Mouse (Mus musculus) mouse trophoblast stem cell (cell line): ENCODE results near the gene Sfxn5.

Experiments used
- in situ Hi-C, 2 experiments: fragments of 300-500 bp; cut with MseI, MboI; formaldehyde crosslinking; loops; 2 replicates in 1 of 2; 3 replicates in 1 of 2; pipeline ENCODE4 v1.15.1; 2025

The Sfxn5 gene

DNA sequence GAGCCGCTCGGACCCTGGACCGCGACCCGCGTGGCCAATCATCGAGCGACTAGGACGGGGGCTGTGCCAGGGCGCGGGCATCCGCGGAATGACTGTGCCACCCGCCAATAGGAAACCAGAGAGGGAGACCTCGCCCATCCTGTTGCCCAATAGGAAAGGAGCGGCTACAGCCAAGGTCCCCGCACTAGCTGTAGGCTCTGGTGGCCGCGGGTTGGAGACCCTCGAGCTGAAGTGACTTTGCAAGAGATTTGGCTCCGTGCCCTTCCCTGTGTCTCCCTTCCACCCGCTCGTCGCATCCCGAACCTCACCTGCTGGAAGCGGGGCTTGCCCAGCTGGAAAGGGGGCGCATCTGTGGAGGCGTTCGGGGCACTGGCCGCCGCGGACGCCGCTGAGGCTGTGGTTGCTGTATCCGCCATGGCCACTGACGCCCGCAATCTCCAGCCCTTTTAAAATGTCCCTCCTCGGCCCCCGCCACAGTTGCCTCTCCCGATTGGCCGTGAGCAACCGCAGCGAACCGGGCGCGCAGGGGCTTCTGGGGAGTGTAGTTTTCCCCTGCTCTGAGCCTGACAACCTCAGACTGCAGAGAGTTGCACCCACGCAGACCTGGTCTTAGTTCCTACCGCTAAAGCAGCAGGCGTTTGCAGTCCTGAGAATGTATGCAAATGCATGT lies at the start of gene Sfxn5:
Gene Sfxn5, minus strand, starts transcription at position 423 of the 670 bp plus-strand sequence.
- in situ Hi-C loops: no loop called here

DNA sequence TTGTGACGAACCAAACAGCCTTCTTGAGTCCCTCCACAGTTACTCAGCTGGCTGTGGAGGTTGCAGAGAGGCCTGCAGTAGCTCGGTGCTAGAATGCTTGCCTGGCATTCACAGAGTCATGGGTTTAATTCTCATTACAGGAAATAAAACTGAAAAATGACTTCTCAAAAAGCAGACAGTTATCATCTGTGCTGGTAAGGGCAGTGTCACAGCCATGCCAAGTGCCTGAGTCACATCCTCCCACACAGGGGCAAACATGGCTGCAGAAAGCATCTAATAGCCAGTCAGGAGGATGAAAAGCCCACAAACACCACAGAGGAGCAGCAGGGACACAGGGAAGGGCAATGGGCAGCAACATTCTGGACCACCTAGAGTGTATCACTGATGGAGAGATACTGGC lies 49.6 kb upstream of the Sfxn5 start:
- in situ Hi-C loops: no loop called here

DNA sequence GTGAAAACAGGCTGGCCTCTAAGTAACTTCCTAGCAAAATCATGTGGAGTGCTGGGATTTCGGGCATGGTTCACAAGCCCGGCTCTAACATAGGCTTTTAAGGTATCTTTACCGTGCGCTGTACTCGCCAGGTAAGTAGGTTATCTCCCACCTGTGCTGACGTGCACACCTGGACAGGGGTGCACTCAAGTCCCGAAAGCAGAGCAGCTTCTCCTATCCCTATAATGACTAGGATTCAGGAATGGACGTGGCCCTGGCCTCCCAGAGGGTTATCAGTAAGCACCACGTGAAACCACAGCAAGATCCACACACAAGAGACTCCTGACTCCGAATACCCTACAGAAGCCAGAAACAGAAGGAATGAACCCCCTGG lies 48.4 kb upstream of the Sfxn5 start:
- in situ Hi-C loops: no loop called here

DNA sequence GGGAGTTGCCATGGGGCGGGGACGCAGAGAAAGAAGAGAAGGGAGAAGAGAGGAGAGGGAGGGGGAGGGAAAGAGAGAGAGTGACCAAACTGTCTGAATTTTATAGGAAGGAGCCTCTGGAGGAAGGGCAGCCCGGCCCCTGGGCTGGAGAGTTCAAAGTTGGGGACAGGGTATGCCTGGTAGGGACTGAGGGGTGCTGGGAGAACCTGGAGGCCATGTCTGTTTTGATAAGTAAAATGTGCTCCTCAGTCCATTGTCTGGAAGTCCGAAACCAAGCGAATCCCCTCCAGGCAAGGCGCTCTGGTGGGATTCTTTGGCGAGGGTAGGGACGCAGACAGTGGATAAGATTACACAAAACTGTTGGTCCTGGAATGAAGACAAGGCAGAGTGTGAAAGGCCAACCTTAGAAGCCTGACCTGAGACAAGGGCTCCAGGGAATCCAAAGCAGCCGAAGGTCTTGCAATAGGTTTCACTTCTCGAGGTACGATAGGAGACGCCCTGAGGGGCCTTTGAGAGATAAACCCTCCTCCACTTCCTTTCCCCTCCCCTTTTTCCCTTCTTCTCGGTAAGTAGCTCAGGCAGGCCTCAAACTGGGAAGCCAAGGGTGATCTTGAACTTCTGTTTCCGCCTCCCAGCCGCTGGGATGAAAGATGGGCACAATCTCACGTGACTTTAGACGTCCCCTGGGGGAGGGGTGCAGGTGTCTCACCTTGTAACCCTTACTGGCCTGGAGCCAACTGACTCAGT lies 47.9 kb upstream of the Sfxn5 start:
- in situ Hi-C loops: no loop called here

GRCm38 (mm10) chr6:85380201-85380900 lies 47.1 kb upstream of the Sfxn5 start:
- in situ Hi-C loops: no loop called here

GRCm38 (mm10) chr6:85378629-85379028 lies 45.4 kb upstream of the Sfxn5 start:
- in situ Hi-C loops: no loop called here

- in situ Hi-C loops: no loop called here
Measured at GRCm38 (mm10) chr6:85377876-85378275, 44.7 kb upstream of the Sfxn5 start.

GRCm38 (mm10) chr6:85377066-85377734 lies 44.0 kb upstream of the Sfxn5 start:
- in situ Hi-C loops: no loop called here

GRCm38 (mm10) chr6:85374734-85375114 lies 41.5 kb upstream of the Sfxn5 start:
- in situ Hi-C loops: no loop called here

GRCm38 (mm10) chr6:85373951-85374733 lies 40.9 kb upstream of the Sfxn5 start, which contains the start of gene Rab11fip5:
Gene Rab11fip5, minus strand, starts transcription at chr6:85374634.
- in situ Hi-C loops: no loop called here

DNA sequence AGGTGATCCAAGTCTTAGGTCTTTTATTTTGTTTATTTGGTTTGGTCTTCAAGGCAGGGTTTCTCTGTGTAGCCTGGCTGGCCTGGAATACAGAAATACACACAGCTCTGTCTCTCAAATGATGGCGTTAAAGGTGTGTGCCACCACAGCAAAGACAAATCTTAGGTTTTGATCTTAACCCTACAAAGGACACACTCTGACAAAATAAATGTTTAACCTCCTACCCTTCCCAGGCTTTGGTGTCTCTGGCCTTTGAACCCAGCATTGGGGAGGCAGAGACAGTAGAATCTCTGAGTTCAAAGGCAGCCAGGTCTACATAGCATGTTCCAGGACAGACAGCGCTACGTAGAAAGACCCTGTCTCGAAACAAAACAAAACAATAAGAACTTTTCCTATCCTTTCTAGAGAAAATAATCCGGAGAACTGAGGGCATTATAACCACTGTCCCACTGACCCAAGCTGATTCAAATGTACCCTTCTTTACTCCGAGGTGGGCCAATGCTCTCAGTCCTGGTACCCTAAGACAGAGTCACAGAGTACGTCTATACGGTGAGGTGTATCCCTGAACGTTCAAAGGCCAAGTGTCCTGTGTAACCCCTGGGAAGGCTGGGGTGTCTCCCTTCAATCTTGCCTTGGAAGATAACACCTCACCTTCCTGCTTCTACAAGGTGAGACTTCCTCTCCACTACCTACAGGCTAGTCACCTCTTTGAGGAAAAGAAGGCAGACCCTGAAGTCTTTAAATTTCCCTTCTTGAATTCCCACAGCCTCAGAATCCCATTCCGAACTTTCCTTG lies 40.0 kb upstream of the Sfxn5 start:
- in situ Hi-C loops: no loop called here

DNA sequence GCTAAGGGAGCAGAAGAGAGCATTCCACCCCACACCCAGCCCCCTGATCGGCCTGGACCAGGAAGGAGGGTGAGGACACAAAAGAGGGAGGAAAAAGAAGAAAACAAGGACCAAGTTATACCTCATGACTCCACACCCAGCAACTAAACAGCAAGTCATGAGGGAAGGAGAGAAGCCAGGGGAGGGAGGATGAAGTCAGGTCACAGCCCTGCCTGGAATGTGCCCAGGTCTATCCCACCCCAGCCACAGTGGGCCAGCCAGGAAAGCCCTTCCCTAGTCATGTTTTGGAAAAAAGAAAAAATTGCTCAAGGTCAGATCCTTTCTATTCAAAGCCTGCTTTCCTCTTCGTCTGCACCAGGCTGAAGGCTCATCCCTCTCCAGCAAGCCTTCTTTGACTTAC lies 39.3 kb upstream of the Sfxn5 start:
- in situ Hi-C loops: no loop called here

- in situ Hi-C loops: no loop called here
Measured at GRCm38 (mm10) chr6:85371859-85372405, 38.7 kb upstream of the Sfxn5 start.

- in situ Hi-C loops: no loop called here
Measured at GRCm38 (mm10) chr6:85370666-85371430, 37.6 kb upstream of the Sfxn5 start.

DNA sequence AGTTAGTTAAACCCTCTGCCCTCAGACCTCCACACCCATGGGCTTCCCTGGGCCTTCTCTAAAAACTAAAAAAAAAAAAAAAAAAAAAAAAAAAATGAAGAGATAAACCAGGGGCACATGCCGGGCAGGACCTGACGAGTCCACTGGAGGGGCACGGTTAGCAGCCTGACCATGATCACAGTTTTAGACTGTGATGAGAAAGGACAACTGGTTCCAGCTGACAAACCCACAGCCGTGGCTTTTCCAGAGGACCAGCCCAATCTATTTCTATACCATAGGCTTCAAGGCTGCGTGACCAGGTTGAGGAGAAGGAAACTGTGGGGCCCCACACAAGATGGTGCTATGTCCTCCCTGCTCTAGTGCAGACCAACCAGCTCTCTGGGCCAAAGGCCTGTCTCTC lies 36.8 kb upstream of the Sfxn5 start:
- in situ Hi-C loops: no loop called here

DNA sequence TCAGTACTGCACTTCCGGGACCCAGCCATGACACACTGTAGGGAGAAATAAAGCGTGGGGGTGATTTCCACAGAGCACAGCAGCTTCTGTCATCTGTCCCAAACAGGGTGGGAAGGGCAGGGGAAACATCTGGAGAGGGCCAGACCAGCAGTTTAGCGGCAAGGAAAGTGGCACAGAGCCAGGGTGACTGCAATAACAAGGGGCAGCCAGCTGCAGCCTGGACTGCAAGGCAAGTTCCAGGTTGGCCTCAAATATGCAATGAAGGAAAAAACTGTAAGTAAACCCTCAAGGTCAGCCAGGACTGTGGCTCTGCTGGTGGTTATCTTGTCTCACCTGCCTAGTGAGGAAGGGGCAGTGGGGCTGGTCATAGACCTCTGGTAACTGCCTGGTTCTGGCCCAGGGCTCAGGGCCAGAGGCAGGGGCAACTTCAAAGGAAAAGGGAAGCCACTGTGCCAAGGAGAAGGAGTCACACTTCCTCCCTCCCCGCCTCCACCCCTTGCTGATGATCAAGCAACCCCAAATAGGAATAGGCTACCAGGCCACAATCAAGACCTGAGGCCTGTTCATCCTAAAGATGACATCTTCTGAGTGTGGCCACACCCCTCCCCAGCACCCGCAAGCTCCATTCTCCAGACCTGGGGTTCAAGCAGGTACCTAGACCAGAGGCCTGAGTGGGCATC lies 36.1 kb upstream of the Sfxn5 start:
- in situ Hi-C loops: no loop called here

DNA sequence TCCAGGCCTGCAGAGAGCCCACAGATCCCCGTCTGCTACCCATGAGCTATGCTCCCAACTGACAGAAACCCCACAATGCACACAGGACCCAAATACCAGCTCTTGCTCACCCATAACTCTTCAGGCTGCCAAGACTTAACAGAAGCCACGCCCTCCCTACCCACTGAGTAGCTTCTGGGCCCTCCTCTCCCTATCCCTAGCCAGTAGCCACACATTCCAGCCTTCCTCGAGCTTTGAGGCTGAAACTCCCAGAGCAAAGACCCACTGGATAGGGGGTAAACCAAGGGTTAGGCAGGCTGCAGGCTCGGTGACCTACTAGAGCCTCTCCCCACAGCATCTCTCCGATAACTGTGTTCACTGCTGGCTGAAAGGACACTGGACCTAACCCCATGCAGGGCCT lies 35.5 kb upstream of the Sfxn5 start:
- in situ Hi-C loops: no loop called here

GRCm38 (mm10) chr6:85368166-85368565 lies 34.9 kb upstream of the Sfxn5 start:
- in situ Hi-C loops: no loop called here

DNA sequence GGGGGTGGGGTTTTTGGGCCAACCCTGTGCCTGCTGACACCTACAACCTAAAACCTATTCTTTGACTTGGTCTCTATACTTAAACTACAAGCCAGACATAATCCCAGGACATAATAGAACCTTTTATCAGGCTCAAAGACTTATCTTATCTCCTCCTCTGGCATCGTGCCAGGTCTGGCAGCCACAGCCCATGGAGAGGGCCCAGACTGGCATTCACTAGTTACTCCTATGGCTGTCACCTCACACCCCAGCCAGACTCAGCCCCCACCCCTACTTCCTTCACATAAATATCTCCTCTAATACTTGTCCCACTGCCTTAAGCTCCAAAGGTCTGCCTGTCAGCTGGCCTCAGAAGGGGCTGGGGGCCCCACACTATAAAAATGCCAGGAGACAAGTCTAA lies 33.2 kb upstream of the Sfxn5 start:
- in situ Hi-C loops: no loop called here
